Mouse (Mus musculus) E14TG2a.4 (cell line): ENCODE results near the gene Msantd1.

Experiments used
- CTCF ChIP-seq: conservative IDR thresholded peaks from 2 replicates; pipeline ENCODE4 v1.5.1; 2014; ENCODE audit warnings: low read length
- NANOG ChIP-seq: IDR thresholded peaks from 2 replicates; pipeline ENCODE4 v1.6.1; 2014; ENCODE audit warnings: borderline replicate concordance, low read length, mixed read lengths
- POU5F1 ChIP-seq: IDR thresholded peaks from 2 replicates; pipeline ENCODE4 v1.6.1; 2014; ENCODE audit warnings: low read length, borderline replicate concordance

GRCm38 (mm10) chr5:34885250-34885649, 22.6 kb upstream of the Msantd1 start:
- TF ChIP-seq CTCF (peak; percentile 49), NANOG (no peak), POU5F1 (no peak)
